Mouse (Mus musculus): ENCODE measurements around the gene Nfkbil1.

GRCm38 (mm10) chr17:35244999-35245398 lies 9.4 kb upstream of the Nfkbil1 start:
- TF ChIP-seq ZNF384 (IDR thresholded peaks at IDR 0.05; ENCODE audit: low read depth, low read length) (no peak), CTCF (conservative IDR thresholded peaks at IDR 0.05 in 1 of 2, IDR thresholded peaks at IDR 0.05 in 1 of 2; ENCODE audit: low read depth in 2 of 2, low read length in 2 of 2) (no peak), MAZ (IDR thresholded peaks at IDR 0.05; ENCODE audit: low read depth, low read length) (no peak), POLR2A (IDR thresholded peaks at IDR 0.05; ENCODE audit: low read depth, low read length) (no peak), BHLHE40 (IDR thresholded peaks at IDR 0.05; ENCODE audit: low read depth, low read length) (no peak), USF1 (IDR thresholded peaks at IDR 0.05; ENCODE audit: low read depth, low read length) (no peak), EP300 (IDR thresholded peaks at IDR 0.05; ENCODE audit: low read length) (no peak), TCF12 (IDR thresholded peaks at IDR 0.05; ENCODE audit: low read depth, low read length) (no peak), JUND (conservative IDR thresholded peaks at IDR 0.05; ENCODE audit: low read depth, low read length) (no peak), CHD2 (IDR thresholded peaks at IDR 0.05; ENCODE audit: low read length) (no peak), ELF1 (IDR thresholded peaks at IDR 0.05; ENCODE audit: low read depth, low read length) (no peak), ZKSCAN1 (IDR thresholded peaks at IDR 0.05; ENCODE audit: borderline replicate concordance, low read depth, low read length) (no peak), MEF2A (IDR thresholded peaks at IDR 0.05; ENCODE audit: borderline replicate concordance, low read depth, low read length) (no peak)
